Mouse (Mus musculus) liver, embryonic 13.5 days (tissue): ENCODE measurements at regions not wholly inside any gene's neighbourhood (a gene's known extent, or its start where the extent isn't known, plus 50 kb on each side); places are given as distances from the start of the nearest gene placed in this dataset.

Source experiments
- ATAC-seq: fragments of 200-750 bp; cut with Nextera tagmentation; 2 replicates; pipeline ENCODE4 v1.8.0; 2017; ENCODE audit warnings: low read depth, mild to moderate bottlenecking, moderate number of reproducible peaks, moderate library complexity
- DNase-seq: peaks from one replicate; pipeline ENCODE4 v3.0.0; 2022
- H3K27ac ChIP-seq: fragments of 300-500 bp; sonication (generic); 2 replicates; pipeline ENCODE4 v1.5.1; 2015; ENCODE audit warnings: moderate library complexity, mild to moderate bottlenecking, inconsistent platforms
- H3K27me3 ChIP-seq: fragments of 300-500 bp; sonication (generic); 2 replicates; pipeline ENCODE4 v1.6.1; 2015; ENCODE audit warnings: mild to moderate bottlenecking, inconsistent platforms
- H3K36me3 ChIP-seq: fragments of 300-500 bp; sonication (generic); 2 replicates; pipeline ENCODE4 v1.6.1; 2015; ENCODE audit warnings: mild to moderate bottlenecking, inconsistent platforms
- H3K4me1 ChIP-seq: fragments of 300-500 bp; sonication (generic); replicated peaks from 2 replicates; pipeline ENCODE4 v1.6.1; 2015; ENCODE audit warnings: inconsistent platforms
- H3K4me2 ChIP-seq: fragments of 300-500 bp; sonication (generic); 2 replicates; pipeline ENCODE4 v1.6.1; 2015; ENCODE audit warnings: inconsistent platforms, mild to moderate bottlenecking, moderate library complexity
- H3K4me3 ChIP-seq: fragments of 300-500 bp; sonication (generic); replicated peaks from 2 replicates; pipeline ENCODE4 v1.5.1; 2015; ENCODE audit warnings: mild to moderate bottlenecking, inconsistent platforms
- H3K9ac ChIP-seq: fragments of 300-500 bp; sonication (generic); 2 replicates; pipeline ENCODE4 v1.6.1; 2015; ENCODE audit warnings: mild to moderate bottlenecking, inconsistent platforms
- H3K9me3 ChIP-seq: fragments of 300-500 bp; sonication (generic); replicated peaks from 2 replicates; pipeline ENCODE4 v1.6.1; 2016; ENCODE audit warnings: inconsistent platforms
- WGBS: fragments of 180-500 bp; shearing (Covaris S2); methylation state at CpG from one replicate; pipeline ENCODE4 v1.1.7; 2015; ENCODE audit not compliant: insufficient replicate concordance; 5-methylcytosine and 5-hydroxymethylcytosine counted together

DNA sequence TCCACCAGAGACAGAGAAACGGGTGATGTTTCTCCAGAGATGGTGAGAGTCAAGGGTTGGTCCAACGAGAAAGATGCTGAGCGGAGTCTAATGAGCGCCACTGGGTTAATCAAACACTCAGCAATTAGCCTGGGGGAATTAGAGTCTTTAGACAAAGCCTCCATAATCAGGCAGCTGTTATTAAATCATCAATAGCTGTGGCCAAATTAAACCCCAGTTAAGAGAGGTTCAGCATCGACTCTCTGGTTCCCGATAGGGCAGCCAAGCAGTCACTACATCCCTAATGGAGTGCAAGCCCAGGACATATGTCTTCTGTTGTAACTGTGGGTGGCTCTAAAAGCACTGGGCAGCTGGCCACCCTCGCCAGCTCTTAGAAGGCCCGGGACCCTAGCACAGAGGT is 216.9 kb downstream of the Cryba4 start:
- ATAC-seq, result no peak

DNA sequence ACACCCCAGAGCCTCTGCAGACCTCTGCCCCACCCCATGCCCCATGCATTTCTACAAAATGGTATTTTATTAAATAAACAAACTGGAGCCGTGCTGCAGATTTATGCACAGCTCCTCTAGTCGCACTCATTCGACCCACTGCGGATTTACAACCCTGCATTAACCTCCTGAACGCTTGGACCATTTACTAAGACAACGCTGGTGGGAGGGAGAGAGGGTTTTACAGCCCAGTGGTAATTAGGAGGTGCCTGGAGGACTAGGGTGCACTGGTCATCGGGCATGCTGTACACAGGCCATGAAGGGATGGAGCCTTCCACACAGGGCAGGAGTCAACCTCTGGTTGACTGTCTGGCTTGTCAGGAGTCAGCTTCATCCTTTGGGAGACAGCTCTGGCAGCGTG is 215.2 kb downstream of the Cryba4 start:
- Histone ChIP-seq H3K36me3 (no peaks in the 10 kb centered on the region), H3K9ac (no peak overlapping the region), H3K4me2 (no peak overlapping the region), H3K27me3 (no peaks in the 10 kb centered on the region), H3K4me3 (no peak overlapping the region), H3K9me3 (no peaks in the 10 kb centered on the region), H3K27ac (no peak overlapping the region), H3K4me1 (no peaks in the 10 kb centered on the region)
- DNase-seq (no peak), ATAC-seq (no peak)
- 54% methylated on average over 8 of the region's 8 CpGs for WGBS

More for the DNA sequence above, 216.9 kb downstream of the Cryba4 start:
- Histone ChIP-seq H3K27ac (no peak overlapping the region), H3K4me3 (no peak overlapping the region), H3K4me2 (no peak overlapping the region), H3K9ac (no peak overlapping the region), H3K4me1 (no peaks in the 10 kb centered on the region), H3K27me3 (no peaks in the 10 kb centered on the region), H3K9me3 (no peaks in the 10 kb centered on the region), H3K36me3 (no peaks in the 10 kb centered on the region)
- WGBS, result 65% methylated on average over 8 of the region's 8 CpGs
- no peak for DNase-seq

DNA sequence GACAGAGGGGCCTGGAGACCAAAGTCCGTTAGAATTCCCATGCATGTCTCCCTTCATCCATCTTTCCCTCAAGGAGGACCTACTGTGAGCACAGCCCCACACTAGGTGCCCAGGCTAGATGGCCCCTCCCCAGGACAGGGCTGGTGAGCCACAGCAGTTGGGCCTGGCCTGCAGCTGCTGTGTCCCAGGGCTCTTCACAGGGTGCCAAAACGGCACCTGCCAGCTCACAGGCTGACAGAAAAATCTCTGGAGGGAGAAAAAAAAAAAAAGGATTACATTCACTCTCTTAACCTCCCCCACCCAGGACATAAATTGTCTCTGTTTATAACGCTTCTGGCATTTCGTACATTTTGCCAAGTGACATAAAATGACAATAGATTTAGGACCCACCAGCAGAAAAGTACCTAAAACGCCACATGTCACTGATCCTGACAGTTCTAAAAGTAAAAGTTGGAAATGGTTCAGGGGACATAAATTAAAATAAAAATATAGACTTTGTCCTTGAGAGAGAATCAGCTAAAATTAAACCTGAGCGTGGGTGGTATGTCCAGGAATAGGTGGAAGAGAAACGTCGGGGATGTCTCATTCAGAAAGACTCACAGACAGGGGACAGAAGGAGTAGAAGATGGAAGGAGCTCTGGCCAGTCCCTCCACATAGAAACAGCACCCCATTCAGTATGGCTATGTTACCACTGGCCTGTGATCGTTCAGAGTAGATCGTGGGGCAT is 212.5 kb downstream of the Cryba4 start:
- Histone ChIP-seq H3K9me3 (no peaks in the 10 kb centered on the region), H3K27me3 (no peaks in the 10 kb centered on the region), H3K4me2 (no peak overlapping the region), H3K4me3 (no peak overlapping the region), H3K36me3 (no peaks in the 10 kb centered on the region), H3K27ac (no peak overlapping the region), H3K9ac (no peak overlapping the region), H3K4me1 (no peaks in the 10 kb centered on the region)
- WGBS, result 56% methylated on average over 10 of the region's 10 CpGs
- no peak for ATAC-seq
- DNase-seq, result no peak

DNA sequence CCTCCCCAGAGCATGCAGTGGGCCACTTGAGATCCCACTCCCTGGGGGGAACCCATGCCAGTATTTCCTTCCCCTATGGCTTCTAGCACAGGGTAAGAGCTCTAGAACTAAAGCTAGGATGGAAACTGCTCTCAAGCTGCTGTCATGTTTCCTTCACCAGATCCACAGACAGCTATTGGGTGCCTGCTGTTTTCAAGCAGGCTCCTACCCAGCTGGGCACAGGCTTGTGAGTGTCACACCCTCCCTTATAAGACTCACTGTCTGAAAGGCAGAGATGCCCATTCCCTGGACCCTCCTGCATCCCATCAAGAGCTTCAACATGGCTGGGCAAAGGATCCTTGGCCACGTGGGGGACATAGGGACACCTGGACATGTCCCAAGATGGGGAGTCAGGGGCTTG is 211.6 kb downstream of the Cryba4 start:
- WGBS, result 18% methylated on average over 1 of the region's 1 CpGs
- DNase-seq (no peak), ATAC-seq (no peak)
- no peak overlapping the region for H3K27ac ChIP-seq
- H3K27me3 ChIP-seq, result no peaks in the 10 kb centered on the region
- H3K9ac ChIP-seq, result no peak overlapping the region
- H3K9me3 ChIP-seq, result no peaks in the 10 kb centered on the region
- H3K4me1 ChIP-seq, result no peaks in the 10 kb centered on the region
- H3K4me2 ChIP-seq, result no peak overlapping the region
- no peaks in the 10 kb centered on the region for H3K36me3 ChIP-seq
- no peak overlapping the region for H3K4me3 ChIP-seq

DNA sequence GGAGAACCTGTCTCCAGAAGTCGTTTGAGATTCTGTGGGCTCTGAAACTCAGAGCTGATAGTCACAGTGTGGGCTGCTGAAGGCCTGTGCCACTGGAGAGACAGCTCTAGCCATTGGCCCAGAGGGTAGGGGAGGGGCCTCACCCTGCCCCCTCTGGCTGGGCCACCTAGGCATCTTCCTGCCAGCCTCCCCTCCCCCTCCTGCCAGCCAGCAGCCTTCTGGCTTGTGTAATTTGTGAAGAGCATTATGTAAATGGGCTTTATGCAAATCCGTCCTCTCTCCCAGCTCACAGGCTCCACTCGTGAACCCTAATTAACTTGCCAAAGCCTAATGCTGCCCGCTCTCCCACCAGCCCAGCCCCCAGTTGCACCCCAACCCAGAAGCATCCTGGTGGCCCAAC is 211.0 kb downstream of the Cryba4 start:
- Histone ChIP-seq H3K36me3 (no peaks in the 10 kb centered on the region), H3K4me2 (no peak overlapping the region), H3K4me1 (no peaks in the 10 kb centered on the region), H3K9me3 (no peaks in the 10 kb centered on the region), H3K4me3 (no peak overlapping the region), H3K27ac (no peak overlapping the region), H3K9ac (no peak overlapping the region), H3K27me3 (no peaks in the 10 kb centered on the region)
- DNase-seq, result no peak
- 19% methylated on average over 4 of the region's 4 CpGs for WGBS
- ATAC-seq, result no peak

DNA sequence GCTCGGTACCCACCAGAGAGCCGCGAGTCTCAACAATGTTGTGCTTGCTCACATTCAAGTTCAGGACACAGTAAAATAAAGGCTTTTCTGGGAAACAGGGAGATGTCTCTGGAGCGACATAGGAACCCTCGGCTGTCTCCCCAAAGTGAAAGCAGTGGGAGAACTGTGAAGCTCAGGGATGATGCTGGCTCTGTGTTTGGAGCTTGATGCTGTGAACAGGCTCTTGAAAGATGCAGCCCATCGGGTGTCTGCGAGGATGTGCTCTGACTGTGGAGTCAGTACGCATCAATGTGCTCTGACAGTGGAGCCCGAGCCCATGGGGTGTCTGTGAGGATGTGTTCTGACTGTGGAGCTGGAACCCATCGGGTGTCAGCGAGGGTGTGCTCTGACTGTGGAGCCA is 210.1 kb downstream of the Cryba4 start:
- WGBS, result 69% methylated on average over 11 of the region's 11 CpGs
- H3K9ac ChIP-seq, result no peak overlapping the region
- no peak for DNase-seq
- no peaks in the 10 kb centered on the region for H3K27me3 ChIP-seq
- no peak overlapping the region for H3K4me3 ChIP-seq
- no peaks in the 10 kb centered on the region for H3K36me3 ChIP-seq
- H3K4me2 ChIP-seq, result no peak overlapping the region
- H3K9me3 ChIP-seq, result no peaks in the 10 kb centered on the region
- no peaks in the 10 kb centered on the region for H3K4me1 ChIP-seq
- no peak for ATAC-seq
- H3K27ac ChIP-seq, result no peak overlapping the region

DNA sequence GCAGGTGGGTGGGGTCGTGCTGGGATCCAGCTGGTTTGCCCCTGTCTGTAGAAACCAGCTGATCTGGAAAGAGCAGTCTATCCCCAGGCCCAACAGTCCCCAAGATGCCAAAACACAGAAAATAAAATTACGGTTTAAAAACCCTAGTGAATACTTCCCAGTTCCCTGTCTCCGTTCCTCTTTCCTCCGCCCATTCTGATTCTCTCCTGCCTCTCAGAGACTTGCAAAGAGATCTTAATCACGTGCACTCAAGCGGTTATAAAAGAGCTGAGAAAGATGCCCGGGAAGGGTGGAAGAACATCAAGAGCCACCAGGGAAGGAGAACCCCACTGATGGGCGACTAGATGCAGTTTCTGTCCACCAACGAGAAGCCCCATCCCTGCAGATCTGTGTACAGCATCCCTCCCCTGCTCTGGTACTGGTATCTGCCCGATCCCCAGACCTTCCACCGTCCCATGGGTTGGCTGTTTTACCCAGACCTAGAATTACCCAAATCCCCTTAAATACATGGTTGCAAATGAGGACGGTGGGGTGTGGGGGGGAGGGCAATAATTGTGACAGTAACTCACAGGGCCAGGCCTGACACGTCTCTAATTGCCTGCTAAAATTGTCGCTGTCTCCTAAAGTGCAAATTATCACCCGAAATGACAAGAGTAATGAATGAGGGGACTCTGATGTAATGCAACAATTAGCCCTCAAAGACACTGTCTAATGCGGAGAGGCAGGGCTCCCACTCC is 202.1 kb downstream of the Cryba4 start:
- 29% methylated on average over 16 of the region's 16 CpGs for WGBS
- ATAC-seq (no peak), DNase-seq (no peak)
- Histone ChIP-seq H3K9me3 (no peaks in the 10 kb centered on the region), H3K36me3 (no peaks in the 10 kb centered on the region), H3K27ac (no peak overlapping the region), H3K4me3 (no peak overlapping the region), H3K27me3 (no peaks in the 10 kb centered on the region), H3K4me1 (no peaks in the 10 kb centered on the region), H3K9ac (no peak overlapping the region), H3K4me2 (no peak overlapping the region)

DNA sequence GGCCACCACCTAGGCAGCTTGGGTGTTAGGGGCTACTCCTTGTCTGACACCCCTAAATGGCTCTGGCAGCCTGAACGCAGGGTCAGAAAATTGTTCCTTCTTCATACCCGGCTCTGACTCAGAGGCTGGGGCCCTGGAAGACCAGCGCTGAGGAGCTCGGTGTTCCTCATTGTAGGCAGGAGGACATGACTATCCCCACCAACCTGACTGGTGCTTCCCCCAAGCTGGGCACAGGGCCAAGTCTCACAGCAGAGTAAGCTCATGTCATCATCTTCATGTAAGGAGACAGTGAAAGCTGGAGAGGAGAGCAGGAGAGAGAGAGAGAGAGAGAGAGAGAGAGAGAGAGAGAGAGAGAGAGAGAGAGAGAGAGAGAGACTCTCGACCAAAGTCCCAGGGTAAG is 201.4 kb downstream of the Cryba4 start:
- Histone ChIP-seq H3K9me3 (no peaks in the 10 kb centered on the region), H3K4me2 (no peak overlapping the region), H3K4me3 (no peak overlapping the region), H3K4me1 (no peaks in the 10 kb centered on the region), H3K27ac (no peak overlapping the region), H3K9ac (no peak overlapping the region), H3K36me3 (no peaks in the 10 kb centered on the region), H3K27me3 (no peaks in the 10 kb centered on the region)
- DNase-seq, result no peak
- no peak for ATAC-seq
- WGBS, result 40% methylated on average over 5 of the region's 5 CpGs

DNA sequence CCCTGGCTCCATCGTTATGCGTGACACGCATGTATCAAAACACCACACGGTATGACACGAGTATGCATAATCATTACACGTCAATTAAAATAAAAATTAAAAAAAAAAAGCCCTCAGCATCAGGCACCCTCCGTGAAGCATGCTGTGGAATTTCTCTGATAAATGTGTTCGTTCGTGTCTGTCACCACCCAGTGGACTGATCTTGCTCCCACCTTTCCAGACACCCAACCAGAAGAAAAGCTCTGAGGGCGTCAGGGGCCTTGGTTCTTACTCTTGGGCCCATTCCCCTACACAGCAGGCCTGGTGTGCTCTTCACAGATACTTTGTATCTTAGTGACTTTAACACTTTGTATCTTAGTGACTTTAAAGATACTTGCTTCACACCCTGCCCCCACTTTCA is 200.5 kb downstream of the Cryba4 start:
- H3K27ac ChIP-seq, result no peak overlapping the region
- no peak overlapping the region for H3K4me2 ChIP-seq
- no peak overlapping the region for H3K9ac ChIP-seq
- WGBS, result 63% methylated on average over 10 of the region's 10 CpGs
- no peaks in the 10 kb centered on the region for H3K4me1 ChIP-seq
- no peak overlapping the region for H3K4me3 ChIP-seq
- H3K27me3 ChIP-seq, result no peaks in the 10 kb centered on the region
- no peaks in the 10 kb centered on the region for H3K9me3 ChIP-seq
- no peaks in the 10 kb centered on the region for H3K36me3 ChIP-seq
- no peak for DNase-seq
- ATAC-seq, result no peak

DNA sequence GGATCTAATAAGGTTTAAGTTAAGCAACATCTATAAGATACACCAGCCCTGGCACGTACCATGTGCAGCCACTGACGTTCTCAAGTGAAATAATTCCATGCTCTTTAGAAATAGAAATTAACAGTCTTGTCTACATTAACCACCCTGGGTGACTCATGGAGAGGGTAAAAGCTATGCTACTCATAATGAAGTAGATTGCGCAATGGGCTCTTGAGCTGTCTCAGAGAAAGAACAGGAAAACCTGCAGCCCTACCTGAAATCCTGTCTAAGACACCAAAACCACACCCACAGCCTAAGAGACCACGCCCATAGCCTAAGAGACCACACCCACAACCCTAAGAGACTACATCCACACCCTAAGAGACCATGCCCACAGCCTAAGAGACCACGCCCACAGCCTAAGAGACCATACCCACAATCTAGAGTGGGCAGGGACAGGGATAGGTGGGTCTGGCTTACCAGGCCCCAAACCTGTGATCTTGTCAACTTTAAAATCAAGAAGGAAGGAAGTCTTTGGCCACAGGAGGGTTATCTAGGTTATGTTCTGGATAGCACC is 198.6 kb downstream of the Cryba4 start:
- Histone ChIP-seq H3K27ac (no peak overlapping the region), H3K9ac (no peak overlapping the region), H3K4me1 (no peaks in the 10 kb centered on the region), H3K4me2 (no peak overlapping the region), H3K27me3 (no peaks in the 10 kb centered on the region), H3K36me3 (no peaks in the 10 kb centered on the region), H3K9me3 (no peaks in the 10 kb centered on the region), H3K4me3 (no peak overlapping the region)
- no peak for DNase-seq
- WGBS, result 62% methylated on average over 5 of the region's 5 CpGs
- no peak for ATAC-seq

DNA sequence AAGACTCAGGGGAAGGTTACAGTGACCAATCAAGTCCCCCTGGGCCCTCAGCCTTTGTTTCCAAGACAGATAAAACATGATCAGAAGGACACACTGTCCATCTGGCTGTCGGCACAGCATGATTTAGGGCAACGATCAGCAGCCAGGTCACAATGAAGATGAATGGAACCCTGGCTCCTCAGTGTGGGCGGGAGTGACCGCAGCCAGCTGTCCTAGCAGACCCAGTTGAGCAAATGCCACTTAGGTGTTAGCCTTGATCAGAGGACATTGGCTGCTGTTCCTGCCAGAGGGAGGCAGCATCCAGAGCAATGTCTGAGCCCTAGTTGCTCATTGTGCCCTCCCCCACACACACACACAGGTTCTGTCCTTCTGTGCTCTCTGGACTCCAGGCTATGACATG is 197.3 kb downstream of the Cryba4 start:
- DNase-seq, result no peak

DNA sequence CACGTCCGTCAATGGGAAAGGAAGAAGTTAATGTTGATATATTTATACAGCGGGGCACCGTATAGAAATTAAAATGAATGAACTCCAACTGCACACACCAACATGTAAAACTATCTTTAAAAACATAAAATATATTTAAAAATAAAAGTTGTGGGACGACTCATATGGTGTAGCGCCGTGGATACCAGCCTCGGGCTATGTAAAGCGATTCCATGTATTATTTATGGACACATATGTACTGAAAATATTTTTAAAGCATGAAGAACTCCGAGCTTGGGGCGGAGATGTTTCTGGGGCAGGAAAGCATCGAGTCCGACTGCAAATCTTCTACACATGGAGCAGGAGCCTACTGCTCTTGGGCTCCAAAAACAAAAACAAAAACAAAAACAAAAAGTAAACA is 182.4 kb downstream of the Cryba4 start:
- no peaks in the 10 kb centered on the region for H3K36me3 ChIP-seq
- H3K4me3 ChIP-seq, result no peak overlapping the region
- no peak overlapping the region for H3K4me2 ChIP-seq
- H3K27me3 ChIP-seq, result no peaks in the 10 kb centered on the region
- H3K27ac ChIP-seq, result no peak overlapping the region
- H3K9ac ChIP-seq, result no peak overlapping the region
- H3K4me1 ChIP-seq, result no peaks in the 10 kb centered on the region
- no peaks in the 10 kb centered on the region for H3K9me3 ChIP-seq
- ATAC-seq, result no peak
- WGBS, result 73% methylated on average over 13 of the region's 13 CpGs
- no peak for DNase-seq

More for the DNA sequence above, 197.3 kb downstream of the Cryba4 start:
- H3K27me3 ChIP-seq, result no peaks in the 10 kb centered on the region
- H3K4me3 ChIP-seq, result no peak overlapping the region
- 39% methylated on average over 4 of the region's 4 CpGs for WGBS
- H3K36me3 ChIP-seq, result no peaks in the 10 kb centered on the region
- H3K27ac ChIP-seq, result no peak overlapping the region
- H3K9ac ChIP-seq, result no peak overlapping the region
- ATAC-seq, result no peak
- no peaks in the 10 kb centered on the region for H3K4me1 ChIP-seq
- H3K9me3 ChIP-seq, result no peaks in the 10 kb centered on the region
- no peak overlapping the region for H3K4me2 ChIP-seq
